Mouse (Mus musculus) CH12.LX (cell line): ENCODE measurements around the gene Ptprk. TPM values are rescaled to one million over a fixed set of nuclear protein-coding genes. Genes with fewer than 3 reads are reported as not detected.

ENCODE experiments used
- DNase-seq: peaks from one replicate; pipeline ENCODE4 v3.0.0-alpha.2; 2013; ENCODE audit errors: extremely low read depth
- H3K27ac ChIP-seq: 2 replicates; pipeline ENCODE4 v1.5.1; 2012; ENCODE audit warnings: low read depth, mild to moderate bottlenecking, control low read depth, moderate library complexity; ENCODE audit not compliant: insufficient read depth
- H3K27me3 ChIP-seq: replicated peaks from 2 replicates; pipeline ENCODE3; 2012; ENCODE audit warnings: inconsistent platforms
- H3K36me3 ChIP-seq, 2 experiments: replicated peaks in 1 of 2; 2 replicates each; pipeline versions ENCODE3 to v1.6.1; 2012; ENCODE audit warnings: inconsistent platforms in 1 of 2, low read length in 1 of 2, mild to moderate bottlenecking in 1 of 2, mixed read lengths in 1 of 2, moderate library complexity in 1 of 2; ENCODE audit not compliant: control insufficient read depth in 1 of 2, insufficient read depth in 1 of 2
- H3K4me1 ChIP-seq, 2 experiments: 2 replicates each; pipeline ENCODE4 v1.6.1; 2012; ENCODE audit warnings: inconsistent platforms in 1 of 2, moderate library complexity in 1 of 2; ENCODE audit not compliant: insufficient read depth in 2 of 2, control insufficient read depth in 1 of 2
- H3K4me2 ChIP-seq: 2 replicates; pipeline ENCODE4 v1.6.1; 2012; ENCODE audit warnings: low read depth, mild to moderate bottlenecking, control low read depth; ENCODE audit not compliant: poor library complexity, insufficient read depth, severe bottlenecking
- H3K4me3 ChIP-seq, 3 experiments: fragments of 150-350 bp in 1 of 3; sonication (generic) in 1 of 3; replicated peaks in 1 of 3; 2 replicates each; pipeline versions ENCODE3 to v1.5.1; 2011 to 2012; ENCODE audit warnings: low read depth in 2 of 3, low read length in 2 of 3, mild to moderate bottlenecking in 2 of 3, moderate library complexity in 2 of 3, control low read depth in 1 of 3, improper control_type of control experiment in 1 of 3, inconsistent platforms in 1 of 3, mixed read lengths in 1 of 3; ENCODE audit not compliant: poor library complexity in 1 of 3
- H3K79me2 ChIP-seq: replicated peaks from 2 replicates; pipeline ENCODE4 v1.6.1; 2012; ENCODE audit warnings: mild to moderate bottlenecking, moderate library complexity; ENCODE audit not compliant: control insufficient read depth, poor library complexity, insufficient read depth, severe bottlenecking; ENCODE audit errors: extremely low read depth
- H3K9ac ChIP-seq: 2 replicates; pipeline ENCODE4 v1.6.1; 2012; ENCODE audit warnings: low read depth, mild to moderate bottlenecking, control low read depth, moderate library complexity; ENCODE audit not compliant: insufficient read depth
- H3K9me3 ChIP-seq: replicated peaks from 2 replicates; pipeline ENCODE3; 2012; ENCODE audit warnings: low read length, inconsistent platforms, mixed read lengths
- BHLHE40 ChIP-seq: IDR thresholded peaks from 2 replicates; pipeline ENCODE4 v1.6.1; 2011; ENCODE audit warnings: mild to moderate bottlenecking, low read depth, low read length, improper control_type of control experiment
- CHD1 ChIP-seq: IDR thresholded peaks from 2 replicates; pipeline ENCODE4 v1.6.1; 2012; ENCODE audit warnings: low read depth, low read length, improper control_type of control experiment, inconsistent platforms
- CHD2 ChIP-seq: IDR thresholded peaks from 2 replicates; pipeline ENCODE4 v1.6.1; 2011; ENCODE audit warnings: low read length, improper control_type of control experiment
- EP300 ChIP-seq: IDR thresholded peaks from 2 replicates; pipeline ENCODE4 v1.6.1; 2011; ENCODE audit warnings: low read length, improper control_type of control experiment
- ETS1 ChIP-seq: conservative IDR thresholded peaks from 2 replicates; pipeline ENCODE4 v1.6.1; 2012; ENCODE audit warnings: low read depth, mild to moderate bottlenecking, inconsistent platforms, low read length, improper control_type of control experiment, moderate library complexity
- HCFC1 ChIP-seq: IDR thresholded peaks from 2 replicates; pipeline ENCODE4 v1.6.1; 2012; ENCODE audit warnings: low read depth, mild to moderate bottlenecking, inconsistent platforms, low read length, improper control_type of control experiment
- IRF4 ChIP-seq: IDR thresholded peaks from 2 replicates; pipeline ENCODE4 v1.6.1; 2014; ENCODE audit warnings: low read depth, mild to moderate bottlenecking, inconsistent platforms, low read length, improper control_type of control experiment
- JUND ChIP-seq: conservative IDR thresholded peaks from 2 replicates; pipeline ENCODE4 v1.6.1; 2011; ENCODE audit warnings: low read depth, low read length, improper control_type of control experiment
- KAT2A ChIP-seq: IDR thresholded peaks from 2 replicates; pipeline ENCODE4 v1.6.1; 2012; ENCODE audit warnings: low read length, improper control_type of control experiment, inconsistent platforms; ENCODE audit not compliant: insufficient replicate concordance
- MAFK ChIP-seq: IDR thresholded peaks from 2 replicates; pipeline ENCODE4 v1.6.1; 2011; ENCODE audit warnings: low read length, improper control_type of control experiment; ENCODE audit not compliant: insufficient replicate concordance
- MXI1 ChIP-seq: IDR thresholded peaks from 2 replicates; pipeline ENCODE4 v1.6.1; 2011; ENCODE audit warnings: mild to moderate bottlenecking, low read depth, low read length, improper control_type of control experiment
- NRF1 ChIP-seq: IDR thresholded peaks from 2 replicates; pipeline ENCODE4 v1.6.1; 2014; ENCODE audit warnings: low read depth, mild to moderate bottlenecking, inconsistent platforms, low read length, improper control_type of control experiment, moderate library complexity
- PAX5 ChIP-seq: IDR thresholded peaks from 2 replicates; pipeline ENCODE4 v1.6.1; 2012; ENCODE audit warnings: low read length, inconsistent platforms, mixed read lengths
- POLR2AphosphoS2 ChIP-seq: IDR thresholded peaks from 2 replicates; pipeline ENCODE4 v1.6.1; 2011; ENCODE audit warnings: low read depth, low read length, improper control_type of control experiment
- RAD21 ChIP-seq: IDR thresholded peaks from 2 replicates; pipeline ENCODE4 v1.6.1; 2011; ENCODE audit warnings: low read depth, mild to moderate bottlenecking, low read length, improper control_type of control experiment, moderate library complexity
- RCOR1 ChIP-seq: conservative IDR thresholded peaks from 2 replicates; pipeline ENCODE4 v1.6.1; 2012; ENCODE audit warnings: low read depth, mild to moderate bottlenecking, inconsistent platforms, low read length, improper control_type of control experiment
- SIN3A ChIP-seq: IDR thresholded peaks from 2 replicates; pipeline ENCODE4 v1.6.1; 2012; ENCODE audit warnings: low read length, improper control_type of control experiment, inconsistent platforms
- TBP ChIP-seq: conservative IDR thresholded peaks from 2 replicates; pipeline ENCODE4 v1.6.1; 2011; ENCODE audit warnings: low read depth, low read length, improper control_type of control experiment
- TCF12 ChIP-seq: IDR thresholded peaks from 2 replicates; pipeline ENCODE4 v1.6.1; 2014; ENCODE audit warnings: low read depth, mild to moderate bottlenecking, inconsistent platforms, low read length, improper control_type of control experiment
- ZC3H11A ChIP-seq: IDR thresholded peaks from 2 replicates; pipeline ENCODE4 v1.6.1; 2012; ENCODE audit warnings: low read depth, mild to moderate bottlenecking, inconsistent platforms, low read length, improper control_type of control experiment
- dilution Hi-C: fragments of 300-500 bp; cut with MboI; formaldehyde crosslinking; loops from 2 replicates; pipeline ENCODE4 v1.14.3; 2020; ENCODE audit warnings: low sequenced_read_pairs; ENCODE audit not compliant: extremely low pct_unique_long_range_greater_than_20kb, extremely low pct_ligation_motif_present
- in situ Hi-C: fragments of 300-500 bp; cut with MboI; formaldehyde crosslinking; loops from 3 replicates; pipeline ENCODE4 v1.14.3; 2019; ENCODE audit warnings: low sequenced_read_pairs, low pct_ligation_motif_present, low pct_unique_long_range_greater_than_20kb, mixed read lengths
- polyA plus RNA-seq: library from polyadenylated mRNA; unstranded; fragments of >175 nt; gene quantifications from 2 replicates; pipeline ENCODE4 v1.2.1, GENCODE M21; 2012; ENCODE audit warnings: low read depth; ENCODE audit not compliant: insufficient read length
- total RNA-seq, 2 experiments: library from RNA; depleted of rRNA; stranded (reverse); fragments of 300-350 nt in 1 of 2; fragments of >200 nt in 1 of 2; gene quantifications; 2 replicates each; pipeline ENCODE4 v1.2.3; 2012 to 2014

Gene Ptprk
- total and polyA plus RNA-seq, 3 experiments = not detected

DNA sequence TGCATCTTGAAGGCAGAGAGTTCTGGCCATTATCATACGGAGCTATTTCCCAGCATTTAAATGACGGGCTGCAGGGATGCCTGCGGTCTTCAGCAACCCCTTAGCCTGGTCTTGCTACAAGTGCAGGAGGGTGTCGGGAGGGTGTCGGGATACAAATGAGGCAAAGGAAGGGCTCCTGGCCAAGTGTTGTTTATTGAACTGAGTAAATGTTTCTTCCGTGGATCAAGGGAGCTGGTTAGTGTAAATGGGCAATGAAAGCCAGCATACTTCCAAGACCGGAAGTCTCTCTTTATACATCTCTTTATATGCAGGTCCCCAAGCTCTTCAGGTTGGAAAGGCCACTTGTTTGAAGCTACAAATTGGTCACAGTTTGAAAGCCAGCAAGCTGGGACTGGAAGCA lies 23.0 kb downstream of the Ptprk start:
- Histone ChIP-seq H3K27me3 (no peaks in the 10 kb centered on the region), H3K4me1 (no peaks in the 10 kb centered on the region), H3K9me3 (peaks cover 3% of the 10 kb centered on the region)
- in situ Hi-C loops = no loop called here
- no peak for TF ChIP-seq MAFK
- TF ChIP-seq ETS1 = no peak
- TF ChIP-seq RAD21 = no peak
- TF ChIP-seq NRF1 = no peak
- no peak for TF ChIP-seq TBP
- TF ChIP-seq PAX5 = no peak
- no peak for TF ChIP-seq EP300
- TF ChIP-seq RCOR1 = no peak
- TF ChIP-seq MXI1 = no peak
- no peak for TF ChIP-seq CHD1
- no peak for TF ChIP-seq IRF4
- no peak for TF ChIP-seq KAT2A
- TF ChIP-seq, all 38 proteins: peak for 0
- Histone ChIP-seq H3K36me3 (no peaks in the 10 kb centered on the region), H3K4me3 (no peak overlapping the region), H3K79me2 (no peaks in the 10 kb centered on the region), H3K27ac (no peak overlapping the region), H3K4me2 (no peak overlapping the region), H3K9ac (no peak overlapping the region)
- DNase-seq = no peak
- dilution Hi-C loops = no loop called here

DNA sequence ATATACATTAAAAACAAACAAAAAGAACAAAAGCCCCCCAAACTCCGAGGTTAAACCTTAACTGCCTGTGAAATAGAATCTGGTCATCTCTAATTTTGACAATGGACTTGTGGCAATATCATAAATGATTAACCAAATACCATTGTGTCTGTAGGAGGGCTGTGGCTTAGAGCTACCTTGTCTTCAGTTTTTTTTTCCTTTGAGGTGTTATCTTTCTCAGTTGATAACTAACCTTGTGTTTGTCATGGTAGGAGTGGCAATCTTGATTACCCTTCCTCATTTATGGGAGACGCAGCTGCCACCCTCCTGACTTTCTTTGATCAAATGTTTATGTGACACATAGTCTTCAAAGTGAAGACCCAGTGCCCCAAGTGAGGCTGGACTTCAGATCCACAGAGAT lies 24.3 kb downstream of the Ptprk start:
- no peaks in the 10 kb centered on the region for H3K27me3 ChIP-seq
- dilution Hi-C loops = no loop called here
- no peak overlapping the region for H3K27ac ChIP-seq
- no peak for DNase-seq
- no peak overlapping the region for H3K9ac ChIP-seq
- H3K4me2 ChIP-seq = no peak overlapping the region
- H3K9me3 ChIP-seq = peaks cover 7% of the 10 kb centered on the region
- no peaks in the 10 kb centered on the region for H3K4me1 ChIP-seq
- no peaks in the 10 kb centered on the region for H3K36me3 ChIP-seq
- TF ChIP-seq CHD2 = no peak
- TF ChIP-seq BHLHE40 = no peak
- TF ChIP-seq POLR2AphosphoS2 = no peak
- TF ChIP-seq ZC3H11A = no peak
- no peak for TF ChIP-seq JUND
- TF ChIP-seq SIN3A = no peak
- TF ChIP-seq TCF12 = no peak
- no peak for TF ChIP-seq RAD21
- no peak for TF ChIP-seq HCFC1
- TF ChIP-seq TBP = no peak
- no peak overlapping the region for H3K4me3 ChIP-seq
- in situ Hi-C loops = no loop called here
- H3K79me2 ChIP-seq = no peaks in the 10 kb centered on the region
